Mouse (Mus musculus) forelimb bud, embryonic 11.5 days (tissue): ENCODE measurements around the gene Thsd4.

ENCODE experiments used
- DNase-seq: peaks from one replicate; pipeline ENCODE4 v3.0.0-alpha.2; 2012; ENCODE audit warnings: low read depth, low spot score

The Thsd4 gene

DNA sequence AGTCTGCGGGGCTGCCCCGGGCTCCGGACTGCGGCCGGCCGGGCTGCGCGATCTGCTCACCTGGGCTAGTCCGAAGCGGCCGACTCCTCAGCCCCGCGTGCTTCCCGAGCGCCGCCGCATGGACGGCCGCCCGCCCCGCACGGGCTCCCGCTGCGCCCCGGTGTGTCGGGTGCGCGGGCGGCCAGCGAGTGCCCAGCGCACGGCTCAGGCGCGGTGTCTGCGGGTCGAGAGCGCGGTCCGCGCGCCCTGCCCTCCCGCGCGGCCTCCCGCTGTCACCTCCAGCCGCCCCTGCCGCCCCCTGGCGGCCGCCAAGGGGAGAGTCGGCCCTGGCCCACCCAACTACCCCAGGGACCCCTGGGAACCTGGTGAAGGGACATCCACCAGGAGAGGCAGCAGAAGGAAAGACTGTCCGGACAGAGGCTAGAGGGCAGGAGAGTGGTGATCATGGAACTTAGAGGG, at the start of gene Thsd4:
Gene Thsd4 (minus strand): TSS at position 241 of the 459 bp plus-strand sequence.
- DNase-seq, result peak; percentile 59

DNA sequence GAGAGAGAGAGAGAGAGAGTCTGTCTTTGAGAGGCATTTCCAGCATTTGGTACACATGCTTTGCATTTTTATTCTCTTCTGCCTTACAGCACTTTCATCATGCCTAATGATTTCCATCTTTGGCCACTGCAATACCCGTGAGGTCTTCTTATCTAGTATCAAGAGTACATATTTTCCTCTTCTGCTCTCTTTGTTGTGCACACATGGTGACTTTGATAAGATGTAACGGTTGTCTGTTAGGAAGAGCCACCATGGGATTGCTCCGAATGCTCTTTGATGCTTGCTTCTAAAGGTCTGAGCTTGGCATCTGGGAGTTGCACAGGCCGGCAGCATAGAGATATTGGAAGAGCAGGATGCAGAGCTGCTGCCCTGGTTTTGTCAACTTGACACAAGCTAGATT, 49.2 kb upstream of the Thsd4 start:
- no peak for DNase-seq

DNA sequence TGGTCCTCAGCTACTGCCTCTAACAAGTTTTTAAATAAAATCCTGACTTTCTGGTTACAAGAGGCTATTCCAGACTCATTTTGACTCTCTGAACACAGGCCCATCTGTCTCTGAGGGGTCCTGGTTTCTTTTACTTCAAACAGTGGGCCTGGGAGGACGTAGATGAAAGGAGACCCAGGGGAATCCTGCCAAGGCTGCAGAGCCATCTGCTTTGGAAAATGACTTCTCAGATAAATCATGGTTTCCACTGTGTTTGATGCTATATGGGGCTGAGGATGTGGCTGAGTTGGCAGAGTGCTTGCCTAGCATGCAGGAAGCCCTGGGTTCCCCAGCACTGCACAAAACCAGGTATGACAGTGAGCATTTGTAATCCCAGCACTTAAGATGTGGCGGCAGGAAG, 47.5 kb upstream of the Thsd4 start:
- DNase-seq, result no peak

DNA sequence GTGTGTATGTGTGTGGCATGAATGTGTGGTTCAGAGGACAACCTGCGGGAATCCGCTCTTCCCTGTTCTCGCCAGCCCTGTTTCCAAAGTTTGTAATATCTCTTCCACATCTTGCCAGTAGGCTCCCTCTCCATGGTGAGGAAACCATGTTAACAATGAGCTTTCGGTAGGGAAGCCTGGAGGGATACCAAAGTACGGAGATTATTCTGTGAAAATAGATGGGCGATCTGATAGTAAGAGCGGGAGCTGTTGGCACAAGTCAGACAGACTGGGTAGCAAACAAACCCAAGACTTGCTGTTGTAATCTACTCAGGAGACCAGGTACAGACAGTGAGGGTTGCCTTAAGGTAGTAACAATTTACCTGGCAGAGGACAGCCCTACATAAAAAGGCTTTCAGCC, 42.0 kb upstream of the Thsd4 start:
- DNase-seq, result no peak

DNA sequence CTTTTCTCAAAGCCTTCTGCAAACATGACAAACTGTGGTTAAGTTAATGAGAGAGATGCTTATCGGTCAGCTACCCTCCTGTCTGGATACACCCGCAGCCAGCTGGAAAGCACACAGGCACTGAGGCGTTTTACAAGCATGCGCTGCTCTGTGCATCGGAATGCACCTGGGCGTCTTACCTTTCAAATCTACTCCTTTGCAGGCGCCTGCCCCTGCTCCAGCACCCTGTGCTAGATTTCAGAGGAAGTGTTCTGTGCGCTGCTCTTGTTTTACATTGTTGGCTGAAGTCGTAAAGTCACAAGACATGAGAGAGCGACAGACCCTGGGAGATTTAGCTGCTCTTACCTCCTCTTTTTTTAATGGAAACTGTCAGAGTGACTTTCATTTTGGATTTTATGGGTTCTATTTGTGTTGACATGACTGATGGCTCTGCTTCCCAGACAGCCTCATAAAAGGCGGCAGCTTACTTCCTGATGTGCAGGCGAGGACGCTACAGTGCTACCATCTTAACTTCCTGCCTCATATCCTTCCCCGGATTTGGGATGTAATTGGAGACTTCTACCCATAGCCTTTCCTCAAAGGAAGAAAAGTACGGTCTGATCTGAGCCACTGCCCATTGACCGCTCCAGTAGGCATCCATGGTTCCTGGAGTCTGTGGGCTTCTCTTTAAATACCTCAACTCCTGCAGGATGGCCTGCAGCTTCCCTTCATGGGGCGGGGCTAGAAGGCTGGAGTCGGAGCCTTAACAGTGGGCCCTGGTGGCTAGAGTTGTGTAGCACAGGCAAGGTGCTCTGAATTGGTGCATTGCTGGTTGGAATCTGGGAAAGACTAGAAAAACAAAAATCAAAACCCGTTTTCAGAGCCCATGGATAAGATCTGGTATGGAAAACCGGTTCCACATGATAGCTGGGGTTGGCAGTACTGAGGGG, 40.9 kb upstream of the Thsd4 start:
- peak; percentile 70 for DNase-seq

DNA sequence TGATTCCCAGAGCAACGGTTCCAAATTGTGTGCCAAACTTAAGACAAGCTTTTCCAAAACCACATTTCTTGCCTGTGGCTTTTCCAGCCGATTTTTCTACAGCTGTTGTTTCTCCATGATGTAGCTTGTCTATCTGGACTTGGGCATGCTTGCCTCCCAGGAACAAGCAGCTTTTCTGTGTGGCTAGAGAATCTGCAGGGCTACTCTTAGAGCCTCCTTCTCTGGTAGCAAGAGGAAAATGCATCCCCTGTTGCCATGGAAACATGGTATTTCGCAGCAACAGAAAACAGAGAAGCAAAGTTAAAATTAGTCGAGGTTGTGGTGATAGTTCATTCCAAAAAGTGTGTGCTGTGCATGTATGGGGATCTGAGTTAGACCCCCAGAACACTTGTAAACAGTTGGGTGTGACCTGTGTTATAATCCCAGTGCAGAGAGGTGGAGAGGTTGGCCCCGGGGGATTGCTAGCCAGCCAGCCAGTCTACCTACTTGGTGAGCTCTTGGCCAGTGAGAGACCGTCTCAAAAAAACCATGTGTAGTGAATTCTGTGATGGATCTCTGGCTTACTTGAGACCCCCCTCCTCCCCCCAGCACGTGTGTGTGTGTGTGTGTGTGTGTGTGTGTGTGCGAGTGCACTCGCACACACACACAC, 39.9 kb upstream of the Thsd4 start:
- peak; percentile 58 for DNase-seq

DNA sequence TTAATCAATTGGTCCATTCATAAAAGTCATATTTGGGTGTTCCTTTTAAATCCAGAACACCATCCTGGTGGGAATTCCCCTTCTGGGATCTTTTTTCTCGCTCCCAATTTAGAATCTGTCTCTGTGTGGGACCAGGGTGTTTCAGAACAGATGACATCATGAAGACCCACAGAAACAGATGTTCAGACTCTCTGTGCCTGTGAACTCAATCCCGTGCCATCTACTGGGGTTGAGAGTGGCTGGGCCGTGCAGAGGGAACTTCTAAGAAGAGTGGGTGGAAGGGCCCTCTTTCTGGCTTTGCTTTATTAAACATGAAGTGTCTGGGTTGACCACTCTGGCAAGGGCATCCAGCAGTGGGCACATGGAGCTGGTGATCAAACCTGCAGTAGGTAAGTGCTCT, 36.7 kb upstream of the Thsd4 start:
- no peak for DNase-seq

DNA sequence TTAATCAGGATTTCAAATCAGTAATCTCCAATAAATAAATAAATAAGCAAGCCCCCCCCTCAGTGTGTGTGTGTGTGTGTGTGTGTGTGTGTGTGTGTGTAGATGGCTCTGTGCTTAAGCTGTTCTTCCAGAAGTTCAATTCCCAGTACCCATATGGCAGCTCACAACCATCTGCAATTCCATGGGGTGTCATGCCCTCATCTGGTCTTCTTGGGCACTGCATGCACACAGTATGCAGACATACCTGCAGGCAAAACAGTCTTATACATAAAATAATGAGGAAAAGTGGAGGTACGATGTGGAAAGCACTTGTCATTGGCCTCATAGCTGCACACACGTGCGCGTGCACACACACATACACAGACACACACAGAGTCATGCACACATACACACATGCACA, 29.4 kb upstream of the Thsd4 start:
- no peak for DNase-seq

DNA sequence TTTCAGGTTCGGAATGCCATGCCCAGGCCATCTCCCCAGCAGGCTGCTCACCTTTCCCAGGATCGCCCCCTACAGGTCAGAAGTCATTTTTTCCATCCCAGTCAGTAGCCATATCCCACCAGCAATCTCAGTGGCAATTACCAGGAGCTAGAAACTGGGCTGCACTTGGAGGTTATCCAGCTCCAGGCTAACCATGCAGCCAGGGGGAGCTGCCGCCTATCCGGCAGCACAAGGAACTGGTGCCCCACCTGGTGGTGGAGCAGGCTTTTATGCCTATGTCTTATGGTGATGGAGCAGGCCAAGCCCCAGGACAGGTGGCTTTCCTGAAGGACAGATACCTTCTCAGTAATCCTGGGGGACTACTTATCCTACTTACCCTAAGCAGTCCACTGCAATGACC, 26.3 kb upstream of the Thsd4 start:
- peak; percentile 50 for DNase-seq

DNA sequence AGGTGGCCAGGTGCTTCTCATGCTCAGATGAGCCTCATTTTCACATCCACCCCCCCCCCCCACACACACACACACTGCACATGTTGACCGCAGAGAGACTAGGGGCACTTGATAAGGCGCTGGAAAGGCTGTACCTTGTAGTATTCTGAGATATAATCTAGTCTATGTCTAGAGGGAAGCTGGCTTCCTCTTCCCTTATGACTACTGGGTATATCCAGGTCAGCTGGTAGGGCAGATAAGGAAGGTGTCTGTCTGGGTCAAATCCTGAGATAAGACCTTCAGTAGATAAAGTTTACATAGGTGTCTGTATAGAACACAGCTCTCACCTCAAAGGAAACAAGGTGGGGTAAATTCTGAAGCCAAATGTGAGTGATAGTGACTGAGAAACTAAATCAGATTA, 24.3 kb upstream of the Thsd4 start:
- DNase-seq, result no peak

DNA sequence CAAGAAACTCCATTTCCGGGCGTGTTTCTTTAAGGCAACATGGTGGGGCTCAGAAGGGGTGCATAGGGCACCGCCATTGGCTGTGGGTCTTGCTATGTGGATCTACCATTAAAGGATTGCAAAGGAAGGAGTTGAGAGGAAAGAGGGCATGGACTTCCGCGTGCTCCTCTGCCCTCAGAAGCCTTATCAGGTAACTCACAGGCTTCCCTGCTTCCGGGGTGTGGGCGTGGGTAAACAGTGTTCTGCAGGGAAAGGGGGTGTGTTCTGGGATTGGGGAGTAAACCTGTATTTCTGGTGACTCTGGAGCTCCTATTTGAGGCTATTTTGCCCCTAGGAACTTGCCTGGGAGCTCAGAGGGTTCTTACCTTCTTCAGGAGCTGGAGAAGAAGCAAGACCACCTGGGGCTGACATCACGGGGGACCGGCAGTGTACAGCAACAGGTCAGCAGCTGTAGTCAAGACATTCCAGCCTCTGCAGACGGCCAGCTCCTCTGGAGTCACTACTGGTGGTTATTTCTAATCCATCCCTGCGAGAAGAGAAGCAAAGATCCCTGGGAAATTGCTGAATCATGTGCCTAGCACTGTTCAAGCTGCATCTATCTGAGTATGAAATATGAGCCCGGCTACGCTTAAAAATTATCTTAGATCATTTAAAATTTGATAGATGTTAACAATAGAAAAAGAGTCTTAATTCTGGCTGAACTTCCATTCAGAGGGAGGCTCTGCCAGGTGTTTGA, 23.7 kb upstream of the Thsd4 start:
- DNase-seq, result no peak

DNA sequence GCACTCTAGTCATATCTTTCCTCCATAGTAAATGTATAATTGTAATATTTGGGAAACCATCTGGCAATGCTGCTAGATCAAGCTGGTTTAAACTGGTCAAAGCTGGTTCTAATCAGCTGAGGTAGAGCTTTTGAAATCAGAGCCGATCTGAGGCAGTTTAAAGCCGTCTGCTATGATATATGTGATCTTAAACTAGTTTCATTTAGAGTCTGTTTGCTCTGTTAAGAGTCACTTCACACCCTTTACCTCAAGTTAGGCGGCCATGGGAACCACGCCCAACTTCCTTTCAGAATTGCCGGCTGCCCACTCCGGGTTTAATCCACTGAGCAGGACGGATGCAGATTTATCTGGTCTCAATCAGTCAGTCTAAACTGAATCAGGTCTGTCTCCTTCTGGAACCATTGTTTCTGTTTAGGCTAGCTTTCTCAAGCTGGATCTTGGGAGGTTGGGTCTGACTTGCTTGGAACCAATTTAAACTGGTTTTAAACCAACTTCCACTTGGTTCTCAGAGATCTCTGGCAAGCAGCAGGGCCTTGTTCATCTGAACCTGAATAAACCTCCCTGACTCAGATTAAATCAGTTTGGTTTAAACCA, 21.7 kb upstream of the Thsd4 start:
- peak; percentile 70 for DNase-seq

DNA sequence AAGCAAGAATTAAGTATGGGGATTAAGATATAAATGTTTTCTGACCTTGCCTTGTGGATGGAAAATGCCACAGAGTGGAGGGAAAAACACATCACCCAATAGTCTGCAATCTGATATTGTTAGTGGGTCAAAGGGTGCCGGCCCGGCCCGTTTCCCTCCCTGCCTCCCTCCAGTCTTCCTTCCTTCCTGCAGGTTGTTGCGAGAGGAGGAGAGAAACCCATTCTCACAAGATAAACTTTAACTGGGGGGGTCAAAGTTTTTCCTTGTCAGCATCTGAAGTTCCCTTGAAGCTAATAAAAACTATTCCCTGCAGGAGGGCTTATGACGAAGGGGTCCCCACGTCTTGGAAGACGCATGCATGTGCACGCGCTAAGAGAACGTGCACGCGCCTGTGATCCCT, 8.5 kb upstream of the Thsd4 start:
- DNase-seq, result no peak

DNA sequence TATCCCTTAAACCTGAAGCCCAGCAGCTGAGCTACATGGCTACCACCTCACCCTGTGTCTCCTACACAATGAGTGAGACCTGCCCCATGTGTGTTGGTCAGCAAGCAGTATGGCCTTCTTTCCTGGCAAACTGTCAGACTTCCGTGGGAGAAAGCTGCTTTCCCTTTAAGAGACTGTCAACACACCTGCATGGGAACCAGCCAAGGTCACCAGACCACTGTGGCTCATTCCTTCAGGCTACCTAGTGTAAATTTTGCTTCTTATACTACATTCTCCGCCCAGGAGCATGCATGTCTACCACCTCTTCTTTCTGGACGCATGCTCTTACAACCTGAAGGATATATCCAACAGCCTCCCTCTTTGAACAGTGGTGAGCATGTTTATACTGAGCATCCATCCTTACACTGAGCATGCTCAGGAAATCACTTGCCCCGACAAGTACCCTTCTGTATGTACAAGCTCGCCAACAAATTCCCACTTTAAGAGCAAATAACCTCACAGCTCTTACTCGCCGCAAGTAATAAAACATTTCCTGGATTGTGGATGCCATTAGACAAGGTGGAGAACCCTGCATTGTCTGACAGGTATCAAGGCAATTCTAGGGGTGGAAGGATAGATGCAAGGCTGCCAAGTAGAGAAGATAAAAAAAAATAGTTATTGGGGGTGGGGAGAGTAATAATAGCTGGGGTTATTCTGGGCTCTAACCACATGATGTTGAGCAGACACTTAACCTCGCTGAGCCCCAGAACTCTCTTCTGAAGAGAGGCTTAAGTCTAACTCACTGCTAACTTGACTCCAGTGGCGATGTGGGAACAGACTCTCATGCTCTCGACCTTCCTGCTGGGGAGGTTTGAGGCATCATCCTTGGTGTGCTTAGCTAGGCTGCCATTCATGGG, 7.8 kb upstream of the Thsd4 start:
- no peak for DNase-seq

DNA sequence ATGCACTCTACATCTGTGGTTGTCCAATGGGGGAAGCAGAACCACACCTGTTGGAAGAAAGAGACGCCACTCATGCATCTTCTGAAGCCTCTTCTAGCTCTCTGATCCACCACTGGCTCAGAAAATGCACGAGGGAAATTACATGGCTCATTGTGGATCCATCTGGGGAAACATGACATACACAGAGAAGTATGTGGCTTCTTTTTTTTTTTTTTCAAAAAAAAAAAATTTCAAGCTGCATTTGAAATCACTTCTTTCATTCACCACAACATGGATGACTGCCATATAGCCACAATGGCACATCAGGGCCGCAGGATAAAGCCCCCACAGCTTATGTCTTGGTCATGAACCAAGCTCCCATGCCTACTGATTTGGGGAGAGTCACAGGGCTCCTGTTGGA, 6.4 kb upstream of the Thsd4 start:
- no peak for DNase-seq

DNA sequence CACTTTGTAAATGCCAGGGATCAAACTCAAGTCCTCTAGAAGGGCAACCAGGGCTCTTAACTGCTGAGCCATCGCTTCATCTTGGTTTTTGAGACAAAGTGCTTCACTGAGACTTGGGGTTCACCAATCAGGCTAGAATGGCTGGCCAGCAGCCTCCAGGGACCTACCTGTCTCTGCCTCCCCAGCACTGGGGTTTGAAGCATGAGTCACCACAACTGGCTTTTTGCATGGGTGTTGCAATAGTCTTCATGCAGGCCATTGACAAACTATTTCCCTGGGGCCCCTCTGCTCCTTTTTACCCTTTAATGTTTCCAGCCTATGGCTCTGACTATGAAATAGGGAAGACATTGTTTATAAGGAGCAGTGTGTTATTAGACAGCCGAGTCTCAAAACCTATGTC, 6.0 kb upstream of the Thsd4 start:
- DNase-seq, result no peak

DNA sequence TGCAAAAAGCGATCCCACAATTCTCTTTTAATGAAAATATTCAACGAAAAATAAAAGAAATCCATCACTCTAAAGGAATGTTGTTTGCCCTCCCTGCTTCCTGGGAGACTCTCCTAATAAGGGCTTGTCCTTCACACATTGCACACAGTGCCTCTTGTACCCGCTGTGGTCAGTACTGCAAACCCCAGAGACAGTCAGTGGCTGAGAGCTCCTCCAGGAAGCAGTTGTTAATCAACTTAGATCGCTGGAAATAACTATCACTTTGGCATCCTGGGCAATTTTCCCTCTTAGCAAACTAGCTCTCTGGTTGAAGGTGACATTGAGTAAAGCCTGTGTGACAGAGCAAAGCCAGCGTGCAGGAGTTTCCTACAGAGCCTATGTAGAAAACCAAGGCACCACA, 5.2 kb upstream of the Thsd4 start:
- DNase-seq, result no peak

DNA sequence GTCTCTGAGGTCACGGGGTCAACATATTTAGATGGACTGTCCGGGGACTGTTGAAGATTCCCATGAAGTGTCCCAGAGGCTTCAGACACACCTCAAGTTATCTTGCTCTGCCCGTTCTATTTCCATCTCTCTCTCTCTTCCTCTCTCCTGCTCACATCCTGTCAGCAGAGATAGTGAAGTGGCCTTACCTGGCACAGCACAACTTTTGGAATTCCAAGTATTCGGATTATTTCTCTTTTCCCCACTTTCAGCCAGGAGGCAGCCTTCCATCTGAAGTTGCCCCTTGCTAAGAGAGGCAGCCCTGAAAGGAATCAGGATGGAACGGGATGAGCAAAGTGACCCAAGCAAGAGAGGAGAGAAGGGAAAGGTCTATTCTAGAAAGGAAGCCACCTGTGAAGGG, 4.3 kb upstream of the Thsd4 start:
- DNase-seq, result no peak

DNA sequence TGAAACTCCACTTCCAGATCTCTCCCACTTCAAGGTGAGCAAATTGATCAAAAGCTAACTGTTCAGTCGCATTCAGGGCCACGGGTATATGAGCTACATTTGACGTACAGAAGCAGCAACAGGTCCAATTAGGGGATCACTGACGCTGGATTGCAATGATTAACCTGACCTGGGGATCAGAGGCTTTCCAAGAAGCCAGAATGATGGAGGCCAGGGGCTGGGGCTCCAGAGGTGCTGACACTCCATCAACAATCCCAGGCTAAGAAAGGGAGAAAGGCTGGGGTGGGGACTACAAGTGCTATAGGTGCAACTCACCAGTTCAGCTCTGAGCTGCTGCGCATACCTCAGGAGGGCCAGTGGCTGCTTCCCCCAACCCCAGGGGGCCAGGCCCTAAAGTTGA, 703 bp downstream of the Thsd4 start:
- no peak for DNase-seq

DNA sequence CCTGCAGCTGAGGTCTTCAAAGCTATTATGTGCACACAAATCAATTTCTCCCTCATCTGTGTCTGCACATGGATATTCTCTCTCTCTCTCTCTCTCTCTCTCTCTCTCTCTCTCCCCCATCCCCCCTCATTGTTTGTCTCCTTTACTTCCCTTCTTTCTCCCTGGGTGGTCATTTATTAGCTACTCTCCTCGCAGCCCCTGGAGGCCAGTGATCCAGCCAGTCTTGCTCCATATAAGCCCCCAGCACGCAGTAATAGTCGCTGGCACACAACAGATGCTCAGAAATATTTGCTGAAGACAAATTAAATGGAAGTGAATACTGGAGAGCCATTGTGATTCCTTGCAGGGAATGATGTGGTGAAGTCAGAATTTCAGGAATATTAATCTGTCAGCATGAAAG, 2.2 kb downstream of the Thsd4 start:
- DNase-seq, result no peak

DNA sequence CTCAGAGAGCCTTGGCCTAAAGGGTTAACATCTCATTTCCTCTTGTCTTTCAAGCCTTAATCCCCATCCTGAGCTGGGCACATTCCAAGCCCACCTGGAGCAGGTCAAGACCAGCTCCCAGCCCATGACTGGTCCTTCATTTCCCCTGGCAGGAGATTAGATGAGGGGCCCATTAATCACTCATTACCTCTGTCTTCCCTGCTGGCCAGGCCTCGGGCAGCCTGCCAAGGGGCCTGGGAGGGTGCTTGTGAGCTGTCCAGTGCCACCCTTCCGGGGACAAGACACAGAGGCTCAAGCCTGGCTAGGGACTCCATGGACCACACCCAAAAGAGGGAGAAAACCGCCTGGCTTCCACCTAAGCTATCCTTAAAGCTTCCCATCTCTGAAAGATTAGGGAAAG, 3.6 kb downstream of the Thsd4 start:
- no peak for DNase-seq
